19 mouse cellular contexts compared by ENCODE assay signal in the genomic region with DNA sequence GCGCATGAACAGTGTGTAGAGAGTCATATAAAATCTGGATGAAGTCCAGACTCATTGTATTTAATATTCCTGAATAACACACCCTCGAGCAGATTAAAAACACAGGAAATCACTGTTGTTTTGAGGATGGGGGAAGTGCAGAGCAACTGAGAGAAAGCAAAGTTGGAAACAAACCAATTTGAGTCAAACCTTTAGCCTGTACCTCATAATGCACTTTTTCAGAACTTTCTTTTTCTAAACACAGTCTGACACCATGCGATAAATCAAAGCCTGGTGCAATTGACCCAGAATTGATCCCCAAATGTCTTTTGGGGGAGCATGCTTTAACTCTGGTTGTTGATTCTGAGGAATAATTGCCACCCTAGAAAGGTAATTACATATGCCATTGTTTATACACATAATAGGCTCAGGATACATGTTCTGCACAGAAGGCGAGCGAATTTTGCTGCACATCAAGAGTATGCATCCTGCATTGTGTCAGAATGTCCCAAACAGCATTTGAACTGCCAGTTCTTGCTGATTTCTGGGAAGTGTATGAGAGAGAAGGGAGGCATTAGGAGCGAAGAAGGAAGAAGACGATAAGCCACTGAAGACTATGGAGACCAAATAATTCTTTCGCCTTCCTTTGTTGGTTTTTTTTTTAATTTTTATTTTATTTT.
DNase-seq lines count a peak whose midpoint lies in the region; ATAC-seq lines count a peak whose summit lies in the region.
"Had no signal": no experiment of that assay in that cellular context is flagged by ENCODE, and none has a peak within 500 bp of the region (broad histone marks: within the 10 kb centered on the region; RNA-seq: fewer than 3 reads in every experiment).

No protein-coding gene starts in this region.

- no peaks in the 10 kb centered on the region for H3K9me3 ChIP-seq in hindbrain, embryonic 10.5 days
- no peaks in the 10 kb centered on the region for H3K9me3 ChIP-seq in hindbrain, embryonic 12.5 days (replicated peaks)
- no peaks in the 10 kb centered on the region for H3K9me3 ChIP-seq in lung, embryonic 16.5 days (ENCODE audit: control insufficient read depth, low read length)
- no peaks in the 10 kb centered on the region for H3K9me3 ChIP-seq in forebrain, embryonic 10.5 days
- H3K9me3 ChIP-seq in limb, embryonic 10.5 days (replicated peaks), result no peaks in the 10 kb centered on the region
- H3K9me3 ChIP-seq: heart, embryonic 12.5 days; hindbrain, embryonic 13.5 days; limb, embryonic 15.5 days had no signal

- peaks cover 30% of the 10 kb centered on the region for H3K4me1 ChIP-seq in hindbrain, embryonic 10.5 days (replicated peaks)
- peaks cover 17% of the 10 kb centered on the region for H3K4me1 ChIP-seq in hindbrain, embryonic 12.5 days
- peaks cover 5% of the 10 kb centered on the region; the same call in 1 of the 2 replicates for H3K4me1 ChIP-seq in lung, embryonic 16.5 days (replicated peaks; ENCODE audit: control insufficient read depth, insufficient read depth, low read length)
- peaks cover 59% of the 10 kb centered on the region for H3K4me1 ChIP-seq in forebrain, embryonic 10.5 days
- peaks cover 27% of the 10 kb centered on the region for H3K4me1 ChIP-seq in limb, embryonic 10.5 days
- H3K4me1 ChIP-seq: megakaryocyte, embryonic 14.5 days had no signal

- no peak overlapping the region for H3K4me3 ChIP-seq in hindbrain, embryonic 10.5 days
- H3K4me3 ChIP-seq in hindbrain, embryonic 12.5 days, result no peak overlapping the region
- no peak overlapping the region for H3K4me3 ChIP-seq in lung, embryonic 16.5 days (ENCODE audit: low read length)
- no peak overlapping the region for H3K4me3 ChIP-seq in forebrain, embryonic 10.5 days
- no peak overlapping the region for H3K4me3 ChIP-seq in limb, embryonic 10.5 days
- H3K4me3 ChIP-seq: heart, embryonic 12.5 days; hindbrain, embryonic 13.5 days; limb, embryonic 15.5 days; megakaryocyte, embryonic 14.5 days had no signal

- no peak overlapping the region for H3K9ac ChIP-seq in hindbrain, embryonic 12.5 days
- H3K9ac ChIP-seq in lung, embryonic 16.5 days (ENCODE audit: low read length), result no peak overlapping the region
- H3K9ac ChIP-seq: heart, embryonic 12.5 days; limb, embryonic 15.5 days had no signal

- no peak for DNase-seq in hindbrain, embryonic 10.5 days (ENCODE audit: low spot score)
- DNase-seq in lung, postnatal 14 days, result no peak
- DNase-seq in forebrain, embryonic 10.5 days (ENCODE audit: extremely low spot score, low spot score), result no peak
- DNase-seq in limb, embryonic 10.5 days (ENCODE audit: low spot score), result no peak
- DNase-seq in heart, adult 11 months, result no peak
- no peak for DNase-seq in thymus, postnatal 10 days (ENCODE audit: low spot score in 2 of 2)
- DNase-seq: adrenal gland, postnatal 25 days; cerebellum, adult 9-10 months; gastrocnemius, postnatal 36 days; kidney, adult 18-20 months; lung, adult 18-20 months; spleen, adult 18-20 months; thymus, postnatal 36 days had no signal

- peak overlapping the region; percentile 65; the same call in 1 of the 2 replicates for H3K27ac ChIP-seq in hindbrain, embryonic 10.5 days
- H3K27ac ChIP-seq in hindbrain, embryonic 12.5 days, result no peak overlapping the region
- H3K27ac ChIP-seq in lung, embryonic 16.5 days (ENCODE audit: low read length), result no peak overlapping the region
- peak overlapping the region; percentile 84 for H3K27ac ChIP-seq in forebrain, embryonic 10.5 days
- 0 out of 2 replicates have a peak overlapping the region, but pooled peaks have one; percentile 1 for H3K27ac ChIP-seq in limb, embryonic 10.5 days
- H3K27ac ChIP-seq: limb, embryonic 15.5 days had no signal

- H3K36me3 ChIP-seq in hindbrain, embryonic 10.5 days, result no peaks in the 10 kb centered on the region
- H3K36me3 ChIP-seq in hindbrain, embryonic 12.5 days, result no peaks in the 10 kb centered on the region
- no peaks in the 10 kb centered on the region for H3K36me3 ChIP-seq in lung, embryonic 16.5 days (ENCODE audit: control insufficient read depth, insufficient read depth, low read length)
- no peaks in the 10 kb centered on the region for H3K36me3 ChIP-seq in forebrain, embryonic 10.5 days (replicated peaks)
- no peaks in the 10 kb centered on the region for H3K36me3 ChIP-seq in limb, embryonic 10.5 days
- H3K36me3 ChIP-seq: heart, embryonic 12.5 days; hindbrain, embryonic 13.5 days; limb, embryonic 15.5 days had no signal

- 84% methylated on average over 8 of the region's 8 CpGs for WGBS in hindbrain, embryonic 10.5 days
- WGBS in hindbrain, embryonic 12.5 days, result 77% methylated on average over 8 of the region's 8 CpGs
- WGBS in lung, embryonic 16.5 days, result 63% methylated on average over 8 of the region's 8 CpGs
- 55% methylated on average over 8 of the region's 8 CpGs for WGBS in forebrain, embryonic 10.5 days
- 86% methylated on average over 8 of the region's 8 CpGs for WGBS in limb, embryonic 10.5 days

- no peaks in the 10 kb centered on the region for H3K27me3 ChIP-seq in hindbrain, embryonic 10.5 days (ENCODE audit: insufficient read depth, poor library complexity, severe bottlenecking)
- no peaks in the 10 kb centered on the region for H3K27me3 ChIP-seq in hindbrain, embryonic 12.5 days
- H3K27me3 ChIP-seq in lung, embryonic 16.5 days (ENCODE audit: control insufficient read depth, insufficient read depth, low read depth, low read length), result no peaks in the 10 kb centered on the region
- H3K27me3 ChIP-seq in forebrain, embryonic 10.5 days (ENCODE audit: poor library complexity, severe bottlenecking), result peaks cover 19% of the 10 kb centered on the region
- no peaks in the 10 kb centered on the region for H3K27me3 ChIP-seq in limb, embryonic 10.5 days (ENCODE audit: low read depth, poor library complexity, severe bottlenecking)
- H3K27me3 ChIP-seq: heart, embryonic 12.5 days; hindbrain, embryonic 13.5 days; limb, embryonic 15.5 days; megakaryocyte, embryonic 14.5 days had no signal

- ATAC-seq in hindbrain, embryonic 12.5 days (ENCODE audit: low FRiP score), result no peak
- 0 out of 2 replicates have a peak, but pooled peaks have one; percentile 23 for ATAC-seq in lung, embryonic 16.5 days (ENCODE audit: low read depth)

- H3K4me2 ChIP-seq in hindbrain, embryonic 12.5 days (replicated peaks), result no peak overlapping the region
- H3K4me2 ChIP-seq in lung, embryonic 16.5 days (ENCODE audit: low read depth, low read length), result no peak overlapping the region; the same call in 1 of the 2 replicates
- H3K4me2 ChIP-seq: heart, embryonic 12.5 days; limb, embryonic 15.5 days had no signal

Comparison
In these comparisons a context has a peak if more than half of its experiments do, and no peak if none do; other contexts are left out.
1. H3K27ac ChIP-seq: peak in hindbrain, embryonic 10.5 days (single experiment), forebrain, embryonic 10.5 days (single experiment) and limb, embryonic 10.5 days (single experiment); none in hindbrain, embryonic 12.5 days (single experiment) and lung, embryonic 16.5 days (single experiment).